Mouse (Mus musculus) hindbrain, embryonic 12.5 days (tissue): ENCODE results near the gene Arl8b. TPM values are rescaled to one million over a fixed set of nuclear protein-coding genes. Genes with fewer than 3 reads are reported as not detected.

Source experiments
- polyA plus RNA-seq: library from polyadenylated mRNA; unstranded; fragments of >200 nt; fragmentation: Nextera tagmentation; extraction: Ambion mirVana; gene quantifications from 2 replicates; pipeline ENCODE4 v1.2.1, GENCODE M21; 2016

Gene Arl8b
- polyA plus RNA-seq, 1 experiment from 2014 or later: 76.1 TPM

Other genes starting within 250 kb of the Arl8b start
- 3.6 and 3.9 TPM in 2 replicates for gene Bhlhe40, start 122.5 kb upstream of the Arl8b start, polyA plus RNA-seq
- gene Edem1, start 45.5 kb downstream of the Arl8b start, polyA plus RNA-seq: 18.5 and 19.2 TPM in 2 replicates